Mouse (Mus musculus) heart, embryonic 11.5 days (tissue): ENCODE data around the gene Clps. TPM values are rescaled to one million over a fixed set of nuclear protein-coding genes. Genes with fewer than 3 reads are reported as not detected.

Experiments used
- ATAC-seq: fragments of 200-750 bp; cut with Nextera tagmentation; replicated peaks from 2 replicates; pipeline ENCODE4 v1.8.0; 2017; ENCODE audit warnings: moderate library complexity; ENCODE audit not compliant: insufficient number of reproducible peaks, low FRiP score, low TSS enrichment
- H3K27ac ChIP-seq: fragments of 300-500 bp; sonication (generic); 2 replicates; pipeline ENCODE4 v1.5.1; 2014; ENCODE audit warnings: mild to moderate bottlenecking, low read depth, low read length
- H3K27me3 ChIP-seq: fragments of 300-500 bp; sonication (generic); 2 replicates; pipeline ENCODE4 v1.6.1; 2014; ENCODE audit warnings: mild to moderate bottlenecking, low read length, mixed read lengths; ENCODE audit not compliant: control insufficient read depth, insufficient read depth
- H3K36me3 ChIP-seq: fragments of 300-500 bp; sonication (generic); 2 replicates; pipeline ENCODE4 v1.6.1; 2014; ENCODE audit warnings: mild to moderate bottlenecking, low read length, moderate library complexity, mixed read lengths; ENCODE audit not compliant: control insufficient read depth, insufficient read depth
- H3K4me1 ChIP-seq: fragments of 300-500 bp; sonication (generic); 2 replicates; pipeline ENCODE4 v1.6.1; 2014; ENCODE audit warnings: low read length; ENCODE audit not compliant: control insufficient read depth, insufficient read depth
- H3K4me2 ChIP-seq: fragments of 300-500 bp; sonication (generic); 2 replicates; pipeline ENCODE4 v1.6.1; 2014; ENCODE audit warnings: mild to moderate bottlenecking, moderate library complexity
- H3K4me3 ChIP-seq: fragments of 300-500 bp; sonication (generic); 2 replicates; pipeline ENCODE4 v1.5.1; 2014; ENCODE audit warnings: low read depth, low read length
- H3K9ac ChIP-seq: fragments of 300-500 bp; sonication (generic); 2 replicates; pipeline ENCODE4 v1.6.1; 2014; ENCODE audit warnings: mild to moderate bottlenecking, low read depth, low read length, moderate library complexity
- H3K9me3 ChIP-seq: fragments of 300-500 bp; sonication (generic); replicated peaks from 2 replicates; pipeline ENCODE4 v1.6.1; 2016; ENCODE audit warnings: low read length; ENCODE audit not compliant: control insufficient read depth
- WGBS: fragments of 180-500 bp; shearing (Covaris S2); extraction: QIAGEN DNeasy Blood & Tissue Kit; methylation state at CpG from one replicate; pipeline ENCODE4 v1.1.7; 2014; ENCODE audit not compliant: insufficient replicate concordance; 5-methylcytosine and 5-hydroxymethylcytosine counted together
- polyA plus RNA-seq: library from polyadenylated mRNA; unstranded; fragments of >200 nt; fragmentation: Nextera tagmentation; extraction: Ambion mirVana; gene quantifications from 2 replicates; pipeline ENCODE4 v1.2.1, GENCODE M21; 2014

The Clps gene
- polyA plus RNA-seq, 1 experiment from 2014 or later, result not detected

- Histone ChIP-seq H3K4me2 (no peak overlapping the region), H3K27ac (no peak overlapping the region), H3K27me3 (peaks cover 6% of the 10 kb centered on the region; the same call in 1 of the 2 replicates), H3K4me1 (no peaks in the 10 kb centered on the region), H3K36me3 (no peaks in the 10 kb centered on the region), H3K4me3 (no peak overlapping the region), H3K9me3 (0 out of 2 replicates have a peak, but pooled peaks cover 4% of the 10 kb centered on the region), H3K9ac (no peak overlapping the region)
- ATAC-seq, result no peak
- WGBS, result 43% methylated on average over 12 of the region's 12 CpGs
These were observed 22.7 kb downstream of the Clps start for GRCm38 (mm10) chr17:28537881-28538280.

- Histone ChIP-seq H3K4me2 (no peak overlapping the region), H3K27ac (no peak overlapping the region), H3K36me3 (no peaks in the 10 kb centered on the region), H3K9ac (no peak overlapping the region), H3K4me3 (no peak overlapping the region), H3K27me3 (peaks cover 14% of the 10 kb centered on the region), H3K9me3 (no peaks in the 10 kb centered on the region), H3K4me1 (no peaks in the 10 kb centered on the region)
- WGBS, result 81% methylated on average over 13 of the region's 13 CpGs
- no peak for ATAC-seq
These were observed 27.2 kb downstream of the Clps start for GRCm38 (mm10) chr17:28533327-28533726.

- 80% methylated on average over 7 of the region's 7 CpGs for WGBS
- H3K27me3 ChIP-seq, result peaks cover 11% of the 10 kb centered on the region
- ATAC-seq, result no peak
- H3K27ac ChIP-seq, result no peak overlapping the region
- no peak overlapping the region for H3K4me2 ChIP-seq
- no peak overlapping the region for H3K9ac ChIP-seq
- no peak overlapping the region for H3K4me3 ChIP-seq
- H3K9me3 ChIP-seq, result no peaks in the 10 kb centered on the region
- no peaks in the 10 kb centered on the region for H3K36me3 ChIP-seq
- no peaks in the 10 kb centered on the region; the same call in 1 of the 2 replicates for H3K4me1 ChIP-seq
These were observed 28.0 kb downstream of the Clps start for GRCm38 (mm10) chr17:28532557-28532956.

GRCm38 (mm10) chr17:28531946-28532345 lies 28.6 kb downstream of the Clps start:
- H3K27me3 ChIP-seq, result peaks cover 8% of the 10 kb centered on the region
- no peaks in the 10 kb centered on the region for H3K36me3 ChIP-seq
- no peak overlapping the region for H3K27ac ChIP-seq
- H3K9ac ChIP-seq, result no peak overlapping the region
- no peaks in the 10 kb centered on the region; the same call in 1 of the 2 replicates for H3K4me1 ChIP-seq
- H3K9me3 ChIP-seq, result no peaks in the 10 kb centered on the region
- no peak for ATAC-seq
- no peak overlapping the region for H3K4me3 ChIP-seq
- 15% methylated on average over 18 of the region's 18 CpGs for WGBS
- H3K4me2 ChIP-seq, result peak overlapping the region; percentile 31

- Histone ChIP-seq H3K27ac (no peak within 1 kb of the TSS), H3K36me3 (no peaks in the 10 kb centered on the region), H3K9me3 (no peaks in the 10 kb centered on the region), H3K4me2 (no peak within 1 kb of the TSS), H3K27me3 (peaks cover 8% of the 10 kb centered on the region), H3K9ac (no peak within 1 kb of the TSS), H3K4me3 (no peak within 1 kb of the TSS), H3K4me1 (no peaks in the 10 kb centered on the region; the same call in 1 of the 2 replicates)
- 80% methylated on average over 6 of the region's 6 CpGs for WGBS
- no peak for ATAC-seq
These were observed 30.1 kb downstream of the Clps start, which contains the start of gene Armc12 for GRCm38 (mm10) chr17:28530506-28530905. Armc12 (plus strand) TSS chr17:28530806.

GRCm38 (mm10) chr17:28529116-28529515 lies 31.4 kb downstream of the Clps start:
- no peak overlapping the region for H3K4me3 ChIP-seq
- H3K9me3 ChIP-seq, result no peaks in the 10 kb centered on the region
- no peaks in the 10 kb centered on the region for H3K36me3 ChIP-seq
- ATAC-seq, result no peak
- no peak overlapping the region for H3K4me2 ChIP-seq
- 65% methylated on average over 4 of the region's 4 CpGs for WGBS
- peaks cover 8% of the 10 kb centered on the region for H3K27me3 ChIP-seq
- no peaks in the 10 kb centered on the region; the same call in 1 of the 2 replicates for H3K4me1 ChIP-seq
- no peak overlapping the region for H3K9ac ChIP-seq
- no peak overlapping the region for H3K27ac ChIP-seq

- Histone ChIP-seq H3K9me3 (no peaks in the 10 kb centered on the region), H3K4me1 (peaks cover 3% of the 10 kb centered on the region; the same call in 1 of the 2 replicates), H3K9ac (no peak overlapping the region), H3K27ac (no peak overlapping the region), H3K27me3 (peaks cover 8% of the 10 kb centered on the region), H3K4me3 (no peak overlapping the region), H3K36me3 (no peaks in the 10 kb centered on the region), H3K4me2 (peak overlapping the region; percentile 45)
- 5% methylated on average over 6 of the region's 6 CpGs for WGBS
- ATAC-seq, result no peak
These were observed 32.6 kb downstream of the Clps start for GRCm38 (mm10) chr17:28528043-28528351.

- H3K4me1 ChIP-seq, result peaks cover 4% of the 10 kb centered on the region; the same call in 1 of the 2 replicates
- H3K4me3 ChIP-seq, result no peak overlapping the region
- H3K27ac ChIP-seq, result no peak overlapping the region
- no peak for ATAC-seq
- H3K9me3 ChIP-seq, result no peaks in the 10 kb centered on the region
- no peak overlapping the region for H3K9ac ChIP-seq
- H3K36me3 ChIP-seq, result no peaks in the 10 kb centered on the region
- H3K27me3 ChIP-seq, result peaks cover 8% of the 10 kb centered on the region
- 41% methylated on average over 12 of the region's 12 CpGs for WGBS
- H3K4me2 ChIP-seq, result peak overlapping the region; percentile 45
These were observed 33.2 kb downstream of the Clps start for GRCm38 (mm10) chr17:28527184-28528042.
